Mouse (Mus musculus) testis, adult 2 months (tissue): ENCODE results near the gene Pfn4.
"Not testable (repeated sequence)": the region's sequence is repeated elsewhere in the genome, so short reads cannot be mapped to it uniquely, and the experiment has no call there.

Experiments used
- CTCF ChIP-seq: fragments of 200-500 bp; IDR thresholded peaks from 2 replicates; pipeline ENCODE4 v1.5.1; 2012; ENCODE audit warnings: low read depth, mild to moderate bottlenecking, inconsistent platforms, low read length, moderate library complexity; ENCODE audit not compliant: control insufficient read depth, insufficient read depth, insufficient replicate concordance
- POLR2A ChIP-seq: fragments of 200-500 bp; IDR thresholded peaks from 2 replicates; pipeline ENCODE4 v1.6.1; 2012; ENCODE audit warnings: low read depth, mild to moderate bottlenecking, inconsistent platforms, low read length, moderate library complexity; ENCODE audit not compliant: control insufficient read depth

- not testable (repeated sequence) for TF ChIP-seq POLR2A, CTCF
Observed at GRCm38 (mm10) chr12:4781725-4782404, 13.0 kb downstream of the Pfn4 start.
